Mouse (Mus musculus) forebrain, postnatal 0 days (tissue): ENCODE measurements around the gene Gm27027. TPM values are rescaled to one million over a fixed set of nuclear protein-coding genes. Genes with fewer than 3 reads are reported as not detected.
A peak's percentile ranks its signal among the peaks of the same experiment; 100 is the strongest.

Source experiments
- ATAC-seq: fragments of 200-750 bp; cut with Nextera tagmentation; 2 replicates; pipeline ENCODE4 v1.8.0; 2017; ENCODE audit warnings: mild to moderate bottlenecking, moderate library complexity
- DNase-seq: peaks from one replicate; pipeline ENCODE4 v3.0.0-alpha.2; 2015
- H3K27ac ChIP-seq: fragments of 300-500 bp; sonication (generic); 2 replicates; pipeline ENCODE4 v1.5.1; 2014; ENCODE audit warnings: low read depth, mild to moderate bottlenecking, antibody characterized with exemption, low read length, moderate library complexity, mixed read lengths
- H3K27me3 ChIP-seq: fragments of 300-500 bp; sonication (generic); 2 replicates; pipeline ENCODE4 v1.6.1; 2014; ENCODE audit warnings: mild to moderate bottlenecking, low read length, mixed read lengths; ENCODE audit not compliant: insufficient read depth
- H3K36me3 ChIP-seq: fragments of 300-500 bp; sonication (generic); 2 replicates; pipeline ENCODE4 v1.6.1; 2014; ENCODE audit warnings: mild to moderate bottlenecking, moderate library complexity; ENCODE audit not compliant: insufficient read depth
- H3K4me1 ChIP-seq: fragments of 300-500 bp; sonication (generic); 2 replicates; pipeline ENCODE4 v1.6.1; 2014; ENCODE audit warnings: antibody characterized with exemption; ENCODE audit not compliant: insufficient read depth
- H3K4me2 ChIP-seq: fragments of 300-500 bp; sonication (generic); 2 replicates; pipeline ENCODE4 v1.6.1; 2014; ENCODE audit warnings: low read depth, mild to moderate bottlenecking, moderate library complexity
- H3K4me3 ChIP-seq: fragments of 300-500 bp; sonication (generic); 2 replicates; pipeline ENCODE4 v1.5.1; 2014; ENCODE audit warnings: low read depth, low read length, mixed read lengths
- H3K9ac ChIP-seq: fragments of 300-500 bp; sonication (generic); 2 replicates; pipeline ENCODE4 v1.6.1; 2014; ENCODE audit warnings: mild to moderate bottlenecking
- H3K9me3 ChIP-seq: fragments of 300-500 bp; sonication (generic); 2 replicates; pipeline ENCODE4 v1.6.1; 2016; ENCODE audit warnings: low read length
- CTCF ChIP-seq: sonication (generic); IDR thresholded peaks from 2 replicates; pipeline ENCODE4 v1.5.1; 2016; ENCODE audit warnings: antibody characterized with exemption, control low read depth, low read depth
- WGBS: fragments of 180-500 bp; shearing (Covaris S2); extraction: QIAGEN DNeasy Blood & Tissue Kit; methylation state at CpG from one replicate; pipeline ENCODE4 v1.1.7; 2014; 5-methylcytosine and 5-hydroxymethylcytosine counted together
- polyA plus RNA-seq: library from polyadenylated mRNA; unstranded; fragments of >200 nt; fragmentation: Nextera tagmentation; extraction: Ambion mirVana; gene quantifications from 2 replicates; pipeline ENCODE4 v1.2.1, GENCODE M21; 2015
- total RNA-seq: library from RNA; depleted of rRNA; stranded (reverse); fragments of >200 nt; gene quantifications from 2 replicates; pipeline ENCODE4 v1.2.3, GENCODE M21; 2014

Gene Gm27027
- total and polyA plus RNA-seq, 2 experiments from 2014 or later: not detected

DNA sequence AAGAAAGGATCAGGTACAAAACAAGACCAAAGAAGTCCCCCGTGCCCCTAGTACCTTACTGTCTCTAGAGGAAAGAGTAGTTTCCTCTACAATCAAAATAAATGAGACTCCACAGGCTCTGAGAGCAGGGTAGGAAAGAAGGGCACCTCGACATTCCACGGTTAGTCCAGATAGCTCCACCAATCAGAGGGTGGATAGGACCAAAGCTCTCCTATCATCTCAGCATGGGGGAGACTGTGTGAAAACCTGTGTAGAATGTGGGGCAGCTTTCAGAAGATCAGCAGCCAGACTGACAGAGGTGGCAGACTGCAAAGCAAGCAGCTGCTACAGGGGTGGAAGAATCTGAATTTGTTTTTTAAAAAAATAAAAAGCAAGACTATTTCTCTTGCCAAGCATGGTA is 3.3 kb downstream of the Gm27027 start:
- DNase-seq (no peak), ATAC-seq (peak; percentile 43)
- peak overlapping the region; percentile 50 for H3K27ac ChIP-seq
- 0 out of 2 replicates have a peak, but pooled peaks cover 5% of the 10 kb centered on the region for H3K4me1 ChIP-seq
- H3K4me2 ChIP-seq: no peak overlapping the region
- H3K36me3 ChIP-seq: peaks cover 57% of the 10 kb centered on the region
- WGBS: 28% methylated on average over 3 of the region's 3 CpGs
- H3K27me3 ChIP-seq: no peaks in the 10 kb centered on the region
- H3K4me3 ChIP-seq: no peak overlapping the region
- no peaks in the 10 kb centered on the region for H3K9me3 ChIP-seq
- H3K9ac ChIP-seq: no peak overlapping the region
- no peak for TF ChIP-seq CTCF

GRCm38 (mm10) chr2:93992259-93992658 is 3.9 kb downstream of the Gm27027 start:
- Histone ChIP-seq H3K4me3 (no peak overlapping the region), H3K27ac (peak overlapping the region; percentile 50), H3K9me3 (no peaks in the 10 kb centered on the region), H3K27me3 (no peaks in the 10 kb centered on the region), H3K4me1 (0 out of 2 replicates have a peak, but pooled peaks cover 5% of the 10 kb centered on the region), H3K4me2 (no peak overlapping the region), H3K9ac (no peak overlapping the region), H3K36me3 (peaks cover 52% of the 10 kb centered on the region)
- no peak for TF ChIP-seq CTCF
- DNase-seq: peak; percentile 81
- WGBS: 10% methylated on average over 5 of the region's 5 CpGs
- ATAC-seq: peak; percentile 88

DNA sequence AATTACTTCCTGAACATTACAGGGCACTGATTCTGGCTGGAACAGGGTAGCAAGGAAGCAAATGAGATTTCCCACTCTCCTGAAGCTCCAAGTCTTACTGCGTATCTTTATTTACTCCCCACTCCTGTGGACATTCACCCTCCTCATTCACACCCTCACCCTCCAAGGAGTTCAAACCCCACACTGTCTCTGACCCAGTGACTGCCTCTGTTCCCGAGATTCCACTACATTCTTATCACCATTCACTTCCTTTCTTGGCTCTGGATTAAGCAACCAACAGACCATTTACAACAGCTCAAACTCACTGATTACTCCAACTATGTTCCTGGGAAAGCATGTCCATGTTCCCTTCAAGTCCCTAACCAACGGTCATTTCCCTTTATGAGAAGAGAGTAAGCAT is 4.8 kb downstream of the Gm27027 start:
- WGBS: 84% methylated on average over 3 of the region's 3 CpGs
- TF ChIP-seq CTCF: no peak
- DNase-seq (no peak), ATAC-seq (no peak)
- 0 out of 2 replicates have a peak, but pooled peaks cover 5% of the 10 kb centered on the region for H3K4me1 ChIP-seq
- H3K4me2 ChIP-seq: no peak overlapping the region
- H3K9ac ChIP-seq: no peak overlapping the region
- H3K27ac ChIP-seq: peak overlapping the region; percentile 50
- H3K27me3 ChIP-seq: no peaks in the 10 kb centered on the region
- peaks cover 44% of the 10 kb centered on the region for H3K36me3 ChIP-seq
- no peaks in the 10 kb centered on the region for H3K9me3 ChIP-seq
- H3K4me3 ChIP-seq: no peak overlapping the region

- H3K4me2 ChIP-seq: no peak overlapping the region
- no peak for TF ChIP-seq CTCF
- no peak for ATAC-seq
- H3K27me3 ChIP-seq: no peaks in the 10 kb centered on the region
- no peak overlapping the region for H3K9ac ChIP-seq
- no peak overlapping the region for H3K27ac ChIP-seq
- 0 out of 2 replicates have a peak, but pooled peaks cover 5% of the 10 kb centered on the region for H3K4me1 ChIP-seq
- H3K4me3 ChIP-seq: no peak overlapping the region
- H3K36me3 ChIP-seq: peaks cover 27% of the 10 kb centered on the region
- whole genome bisulfite sequencing: 95% methylated on average over 2 of the region's 2 CpGs
- H3K9me3 ChIP-seq: no peaks in the 10 kb centered on the region
- no peak for DNase-seq
These were observed 7.7 kb downstream of the Gm27027 start for GRCm38 (mm10) chr2:93988440-93988839.

- Histone ChIP-seq H3K9me3 (no peaks in the 10 kb centered on the region), H3K27ac (no peak overlapping the region), H3K4me1 (no peaks in the 10 kb centered on the region), H3K36me3 (peaks cover 33% of the 10 kb centered on the region), H3K9ac (no peak overlapping the region), H3K4me3 (no peak overlapping the region), H3K27me3 (no peaks in the 10 kb centered on the region), H3K4me2 (no peak overlapping the region)
- 89% methylated on average over 4 of the region's 4 CpGs for WGBS
- no peak for ATAC-seq
- DNase-seq: no peak
- TF ChIP-seq CTCF: 0 out of 2 replicates have a peak, but pooled peaks have one; percentile 8
These were observed 13.5 kb downstream of the Gm27027 start for GRCm38 (mm10) chr2:93982457-93983235.

DNA sequence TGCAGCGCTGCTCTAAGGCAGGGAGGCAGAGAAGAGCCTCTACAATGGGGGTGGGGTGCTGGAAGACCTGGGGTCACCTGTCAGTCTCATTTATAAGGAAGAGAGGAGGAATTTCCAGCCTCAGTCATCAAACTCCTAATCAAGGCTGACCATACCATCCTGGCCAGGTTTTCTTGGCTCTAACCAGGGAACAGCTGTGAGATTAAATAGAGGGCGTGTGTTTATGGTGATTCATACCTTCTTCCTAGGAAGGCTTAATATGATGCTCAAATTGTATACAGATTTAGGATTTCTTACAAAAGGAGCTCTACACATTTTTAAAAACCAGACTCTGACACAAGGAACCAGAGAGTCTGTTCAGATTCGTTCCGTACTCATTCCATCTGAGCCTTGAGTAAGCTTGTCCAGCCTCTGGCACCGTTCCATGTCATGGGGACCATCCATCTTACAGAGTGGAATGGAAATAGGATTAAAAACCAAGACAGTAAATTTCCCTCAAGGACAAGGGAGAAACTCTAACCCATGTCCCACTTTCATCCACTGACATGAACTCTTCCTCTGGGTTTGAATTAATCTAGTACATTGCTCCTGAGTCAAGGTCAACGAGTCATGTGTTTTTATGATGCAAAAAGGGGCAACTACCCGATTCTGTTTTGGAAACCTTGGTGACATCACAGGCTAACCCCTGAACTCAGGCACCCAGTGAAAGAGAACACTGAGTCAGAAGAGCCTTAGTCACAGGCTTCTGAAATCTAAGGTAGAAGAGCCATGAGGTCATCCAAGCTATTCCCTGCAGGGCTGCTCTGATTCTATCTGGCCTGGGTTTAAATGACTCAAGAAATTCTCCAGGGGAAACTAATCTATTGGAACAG is 16.7 kb downstream of the Gm27027 start:
- Histone ChIP-seq H3K4me1 (peaks cover 14% of the 10 kb centered on the region), H3K27me3 (no peaks in the 10 kb centered on the region), H3K9ac (no peak overlapping the region), H3K4me3 (no peak overlapping the region), H3K36me3 (peaks cover 31% of the 10 kb centered on the region), H3K27ac (no peak overlapping the region), H3K4me2 (no peak overlapping the region), H3K9me3 (no peaks in the 10 kb centered on the region)
- no peak for TF ChIP-seq CTCF
- 86% methylated on average over 7 of the region's 7 CpGs for WGBS
- no peak for ATAC-seq
- no peak for DNase-seq
